Mouse (Mus musculus) heart, adult 2 months (tissue): ENCODE measurements around the gene Bco2.

Experiments
- CTCF ChIP-seq: fragments of 200-600 bp; IDR thresholded peaks from 2 replicates; pipeline ENCODE4 v1.8.1; 2022; ENCODE audit warnings: antibody characterized with exemption, mild to moderate bottlenecking, moderate library complexity
- EP300 ChIP-seq: fragments of 200-500 bp; IDR thresholded peaks from 2 replicates; pipeline ENCODE4 v1.6.1; 2011; ENCODE audit warnings: low read depth, low read length, control low read depth; ENCODE audit not compliant: insufficient read depth
- POLR2A ChIP-seq: fragments of 200-500 bp; IDR thresholded peaks from 2 replicates; pipeline ENCODE4 v1.6.1; 2011; ENCODE audit warnings: mild to moderate bottlenecking, low read depth, low read length, control low read depth; ENCODE audit not compliant: insufficient read depth

GRCm38 (mm10) chr9:50555094-50555446 lies at the start of gene Bco2:
- TF ChIP-seq CTCF, result no peak
- TF ChIP-seq EP300, result no peak
- TF ChIP-seq POLR2A, result no peak
